Mouse (Mus musculus) CH12F3 (cell line): ENCODE results near the gene Ndrg3.

Experiments
- in situ Hi-C: fragments of 300-500 bp; cut with MboI; formaldehyde crosslinking; loops from 2 replicates; pipeline ENCODE4 v1.14.3; 2020; ENCODE audit warnings: low sequenced_read_pairs

Gene Ndrg3

DNA sequence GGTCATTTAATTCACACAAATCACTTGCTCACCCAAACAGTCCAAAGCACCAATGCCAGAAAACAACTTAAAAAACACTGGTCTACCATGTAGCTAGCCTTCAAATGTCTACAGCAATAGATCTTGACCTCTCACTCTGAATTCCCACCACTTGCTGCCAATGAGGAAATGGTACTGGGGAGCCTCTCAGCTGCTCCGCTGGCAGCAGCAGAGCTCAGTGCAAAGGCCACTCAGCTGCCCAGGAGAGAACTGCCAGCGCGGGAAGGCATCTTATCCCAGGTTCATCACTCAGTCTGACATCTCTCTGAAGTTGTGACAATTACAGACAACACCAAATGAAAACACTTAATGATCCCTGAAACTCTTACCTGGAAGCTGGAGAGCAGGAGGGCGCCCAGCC is 10.5 kb upstream of the Ndrg3 start:
- in situ Hi-C loops, result no loop called here

DNA sequence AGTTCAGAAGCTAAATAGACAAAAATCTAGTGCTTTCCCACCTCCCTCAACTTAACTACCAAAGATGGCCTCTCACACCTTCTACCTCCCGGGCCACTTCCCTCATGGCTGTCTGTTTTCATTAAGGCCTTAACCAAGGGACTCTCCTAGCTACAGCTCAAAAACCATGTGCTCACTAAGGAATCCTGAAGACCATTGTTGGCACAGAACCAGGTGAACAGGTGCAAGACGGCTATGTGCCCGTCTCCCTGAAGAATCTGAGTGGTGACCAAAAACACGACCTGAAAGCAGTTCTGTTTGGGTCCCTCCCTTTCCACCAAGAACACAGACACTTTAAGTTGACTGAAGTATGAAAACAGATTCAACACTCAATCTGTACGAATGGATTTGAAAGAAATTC is 6.4 kb upstream of the Ndrg3 start:
- in situ Hi-C loops, result loop anchor here (5.0 kb wide), 1 partner anchor 121 kb away; no protein-coding TSS in a partner anchor

DNA sequence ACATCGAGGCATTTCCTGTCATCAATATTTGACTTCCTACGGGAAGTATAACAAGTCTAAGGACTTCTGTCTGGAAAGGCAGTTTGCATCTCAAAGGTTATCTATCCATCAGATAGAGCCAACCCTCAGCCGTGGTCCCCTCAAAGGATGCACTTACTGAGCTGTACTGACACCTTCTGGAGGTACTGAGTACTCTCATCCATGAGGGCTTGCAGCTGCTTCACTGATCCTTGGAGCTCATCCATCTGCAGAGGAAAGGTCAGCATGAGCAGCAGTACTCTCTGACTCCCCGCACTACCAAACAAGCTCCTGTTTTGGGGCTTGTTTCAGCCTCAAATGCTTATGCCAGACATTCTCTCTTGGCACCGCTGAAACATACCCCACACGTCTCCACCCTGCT is 4.7 kb upstream of the Ndrg3 start:
- in situ Hi-C loops, result loop anchor here (5.0 kb wide), 1 partner anchor 119 kb away; no protein-coding TSS in a partner anchor

DNA sequence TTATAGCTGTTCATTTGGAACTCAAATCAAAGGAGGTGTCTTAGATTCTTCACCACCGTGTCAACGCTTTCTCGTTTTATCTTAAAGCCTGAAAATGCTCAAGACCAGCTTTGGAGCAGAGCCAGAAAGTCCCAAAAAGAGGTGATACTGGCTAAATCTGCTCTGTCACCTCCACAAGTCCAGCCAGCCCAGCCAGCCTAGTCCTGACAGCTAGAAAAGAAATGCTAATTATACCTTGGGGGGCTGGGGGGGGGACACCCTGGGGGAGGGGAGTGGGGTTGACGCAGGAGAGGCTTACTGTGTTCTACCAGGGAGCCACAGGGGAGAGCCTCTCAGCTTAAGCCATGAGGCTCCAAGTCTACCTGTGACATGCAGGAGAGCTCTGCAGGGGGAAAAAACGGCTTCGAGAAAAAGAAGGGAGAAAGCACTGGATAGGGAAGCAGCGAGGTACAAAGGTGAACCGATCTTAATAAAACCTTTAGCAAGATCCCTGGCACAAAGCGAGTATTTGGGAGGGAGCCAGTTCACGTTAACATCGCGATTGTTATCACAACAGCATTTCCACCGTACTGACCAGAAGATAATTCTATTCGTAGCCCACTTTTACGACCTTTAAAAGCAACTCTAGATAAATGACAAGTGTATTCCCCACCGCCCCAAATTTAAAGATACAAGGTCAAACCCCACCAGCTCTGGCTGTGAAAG is 977 bp downstream of the Ndrg3 start:
- in situ Hi-C loops, result no loop called here

DNA sequence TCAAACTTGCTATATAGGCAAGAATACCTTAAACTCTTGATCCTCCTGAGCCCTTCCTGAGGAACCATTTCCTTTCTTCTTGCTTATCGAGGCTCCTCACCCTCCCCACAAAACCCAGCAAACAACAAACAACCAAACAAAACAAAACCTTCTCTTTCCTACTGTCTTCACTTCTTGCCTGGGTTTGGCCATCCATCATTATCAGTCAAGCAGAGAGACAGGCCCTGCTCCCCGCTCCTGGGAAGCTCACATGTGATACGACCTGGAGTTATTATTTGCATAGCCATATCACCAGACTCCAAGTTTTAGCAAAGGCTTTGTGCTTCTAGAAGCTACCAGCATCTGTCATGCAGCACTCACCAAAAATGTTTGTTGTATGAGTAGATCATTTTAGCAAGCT is 4.5 kb downstream of the Ndrg3 start:
- in situ Hi-C loops, result no loop called here

DNA sequence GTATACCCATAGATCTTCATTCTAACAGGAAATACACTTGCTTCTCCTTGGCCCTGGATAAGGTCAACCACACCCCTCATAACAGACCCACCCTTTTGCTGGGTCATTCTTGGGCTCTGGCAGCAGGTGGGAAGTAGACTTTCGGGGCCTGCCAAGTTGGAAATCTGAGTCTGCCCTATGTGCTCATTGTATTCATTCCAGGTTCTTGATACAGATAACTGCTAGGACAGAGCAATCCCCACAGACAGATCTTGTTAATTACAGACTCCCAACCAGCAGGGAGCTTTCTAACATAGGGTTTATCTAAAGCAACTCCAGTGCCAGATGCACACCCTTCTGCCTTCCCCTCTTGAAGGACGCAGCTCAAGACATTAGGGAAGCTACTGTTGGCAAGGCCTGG is 9.0 kb downstream of the Ndrg3 start:
- in situ Hi-C loops, result no loop called here

DNA sequence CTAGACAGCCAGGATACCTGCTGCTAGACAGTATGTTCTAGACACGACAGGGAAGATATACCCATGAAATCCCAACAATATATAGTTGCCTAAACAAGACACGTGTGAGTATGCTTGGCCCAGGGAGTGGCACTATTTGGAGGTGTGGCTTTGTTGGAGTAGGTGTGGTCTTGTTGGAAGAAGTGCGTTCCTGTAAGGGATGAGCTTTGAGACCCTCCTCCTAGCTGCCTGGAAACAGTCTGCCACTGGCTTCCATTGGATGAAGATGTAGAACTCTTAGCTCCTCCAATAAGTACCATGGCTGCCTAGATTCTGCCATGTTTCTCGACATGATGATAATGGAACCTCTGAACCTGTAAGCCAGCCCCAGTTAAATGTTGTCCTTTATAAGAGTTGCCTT is 10.6 kb downstream of the Ndrg3 start:
- in situ Hi-C loops, result no loop called here

DNA sequence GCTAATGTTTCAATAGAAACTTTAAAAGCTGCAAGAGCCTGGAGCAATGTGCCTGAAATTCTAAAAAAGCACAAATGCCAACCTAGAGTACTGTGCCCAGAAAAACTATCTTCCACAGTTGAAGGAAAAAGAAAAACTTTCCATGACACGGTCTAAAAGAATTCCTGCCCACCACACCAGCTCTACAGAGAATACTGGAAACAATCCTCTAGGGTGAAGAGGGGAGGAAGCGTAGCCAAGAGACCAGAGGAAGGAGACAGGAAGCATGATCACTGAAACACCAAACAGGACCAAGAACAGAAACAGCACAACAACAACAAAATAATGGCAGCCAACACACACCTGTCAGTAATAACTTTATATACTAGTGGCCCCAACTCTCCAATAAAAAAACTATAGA is 11.8 kb downstream of the Ndrg3 start:
- in situ Hi-C loops, result no loop called here

DNA sequence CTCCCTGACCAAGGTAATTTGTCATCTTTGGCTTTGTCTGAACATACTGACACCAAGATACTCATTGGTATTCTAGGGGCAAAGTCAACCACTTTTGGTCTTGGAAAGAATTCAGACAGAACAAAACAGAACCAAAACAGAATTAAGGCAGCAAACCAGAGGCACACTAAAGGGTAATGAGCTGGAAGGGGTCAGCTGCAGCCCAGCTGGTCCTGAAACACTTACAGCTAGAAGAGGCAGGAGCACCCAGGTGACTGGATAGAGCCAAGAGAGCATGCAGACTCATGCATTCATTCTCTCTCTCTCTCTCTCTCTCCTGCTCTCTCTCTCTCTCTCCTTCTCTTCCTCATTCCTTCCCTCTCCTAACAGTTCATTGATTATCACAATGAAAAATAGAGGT is 15.1 kb downstream of the Ndrg3 start:
- in situ Hi-C loops, result no loop called here

DNA sequence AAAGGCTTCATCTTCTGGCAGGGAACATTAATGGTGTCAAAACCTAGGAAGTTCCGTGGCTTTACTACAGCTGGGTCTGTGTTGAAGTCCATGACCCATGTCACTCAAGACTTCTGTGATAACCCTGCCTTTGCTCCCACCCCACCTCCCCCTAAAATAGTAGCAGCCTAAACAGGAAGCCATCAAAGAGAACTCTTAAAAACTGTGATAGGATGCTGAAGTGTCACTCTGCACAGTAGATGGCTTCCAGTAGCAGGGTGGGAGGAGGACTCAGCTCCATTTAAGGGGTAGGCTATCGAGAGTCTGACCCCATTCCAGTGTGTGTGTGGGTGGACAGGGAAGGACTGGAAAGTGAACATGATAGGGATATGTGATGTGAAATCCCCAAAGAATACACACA is 16.9 kb downstream of the Ndrg3 start:
- in situ Hi-C loops, result no loop called here

DNA sequence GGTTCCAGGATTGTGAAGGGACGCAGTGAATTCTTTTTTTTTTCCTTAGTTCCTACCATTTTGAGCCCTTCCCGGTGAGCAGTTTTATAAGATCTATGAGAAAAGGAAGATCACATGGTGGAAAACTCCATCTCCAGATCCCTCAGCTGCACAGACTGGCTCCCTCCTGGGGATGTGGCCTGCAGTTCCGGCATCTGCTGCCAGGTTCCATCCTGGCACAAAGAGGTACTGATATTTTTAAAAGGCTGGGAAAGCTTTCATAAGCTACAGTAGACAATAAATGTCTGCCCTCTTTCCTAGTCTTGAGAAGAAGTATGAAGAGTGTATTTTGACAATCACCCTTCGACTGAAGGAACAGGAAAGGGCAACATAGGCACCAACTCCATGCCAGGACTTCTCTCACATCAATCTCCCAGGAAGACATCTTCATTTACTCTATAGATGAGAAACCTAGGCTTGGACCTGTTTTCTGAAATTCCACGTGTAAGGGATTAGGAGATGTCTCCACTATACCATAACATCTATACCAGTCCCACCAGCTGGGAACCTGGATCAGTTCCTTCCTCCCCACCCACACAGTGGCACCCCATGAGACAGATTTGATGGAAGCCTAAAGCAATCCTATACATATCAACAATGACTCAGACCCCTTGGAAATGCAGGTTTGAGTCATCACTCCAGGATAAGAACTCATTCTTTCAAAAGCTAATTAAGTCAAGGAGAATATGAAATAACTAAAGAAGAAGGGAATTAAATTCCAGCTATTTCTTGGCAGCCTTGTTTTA is 18.3 kb downstream of the Ndrg3 start:
- in situ Hi-C loops, result no loop called here

DNA sequence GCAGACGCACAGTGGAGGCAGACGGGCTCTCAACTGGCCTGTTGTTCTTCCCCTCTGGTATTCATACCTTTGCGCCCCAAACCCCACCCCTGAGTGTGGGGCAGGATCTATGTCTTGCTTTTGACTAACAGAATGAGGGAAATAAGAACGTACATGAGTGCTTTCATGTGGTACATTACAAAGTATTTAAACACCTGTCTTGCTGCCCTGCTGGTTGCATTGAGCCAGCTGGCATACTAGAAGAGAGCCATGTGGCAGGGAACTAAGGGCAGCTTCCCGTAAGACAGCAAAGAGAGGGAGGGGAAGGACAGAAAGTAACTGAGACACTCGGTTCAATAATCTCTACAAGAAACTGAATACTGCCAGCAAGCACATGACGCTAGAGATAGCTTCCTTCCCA is 21.6 kb downstream of the Ndrg3 start:
- in situ Hi-C loops, result no loop called here

DNA sequence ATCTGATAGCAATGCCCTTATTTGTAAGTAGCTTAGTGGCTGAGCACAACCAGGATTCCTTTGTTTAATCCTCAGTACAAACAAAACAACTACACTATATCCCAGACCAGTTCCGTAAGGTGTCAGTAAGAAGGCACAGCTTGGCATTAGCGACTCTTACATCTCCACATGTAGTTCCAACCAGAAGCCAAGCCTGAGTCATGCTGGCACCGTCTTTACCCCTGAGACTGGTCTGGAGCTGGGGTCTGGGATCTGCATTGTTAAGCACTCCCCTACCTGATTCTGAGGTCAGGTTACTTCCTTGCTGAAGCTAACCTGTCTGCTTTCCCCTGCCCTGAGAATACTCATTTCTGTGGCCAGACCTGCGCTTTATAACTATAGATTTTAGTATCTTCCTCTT is 23.4 kb downstream of the Ndrg3 start:
- in situ Hi-C loops, result no loop called here

DNA sequence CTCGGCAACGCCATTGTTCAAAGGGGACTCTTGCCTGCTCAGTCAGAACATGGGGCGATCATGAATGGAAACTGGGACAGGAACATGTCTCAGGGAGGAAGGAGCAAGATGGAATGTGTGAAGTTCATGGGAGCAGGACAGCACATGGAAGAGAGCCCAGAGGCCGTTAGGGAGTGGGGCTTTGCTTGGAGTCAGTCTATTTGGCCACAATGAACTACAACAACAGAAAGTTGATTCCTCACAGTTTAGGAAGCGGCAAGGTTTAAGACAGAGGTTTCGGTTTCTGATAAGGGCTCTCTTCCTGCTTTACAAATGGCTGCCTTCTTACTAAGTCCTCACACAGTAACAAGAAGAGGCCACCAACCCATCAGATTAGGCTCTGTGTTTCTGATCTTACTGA is 24.5 kb downstream of the Ndrg3 start:
- in situ Hi-C loops, result no loop called here

DNA sequence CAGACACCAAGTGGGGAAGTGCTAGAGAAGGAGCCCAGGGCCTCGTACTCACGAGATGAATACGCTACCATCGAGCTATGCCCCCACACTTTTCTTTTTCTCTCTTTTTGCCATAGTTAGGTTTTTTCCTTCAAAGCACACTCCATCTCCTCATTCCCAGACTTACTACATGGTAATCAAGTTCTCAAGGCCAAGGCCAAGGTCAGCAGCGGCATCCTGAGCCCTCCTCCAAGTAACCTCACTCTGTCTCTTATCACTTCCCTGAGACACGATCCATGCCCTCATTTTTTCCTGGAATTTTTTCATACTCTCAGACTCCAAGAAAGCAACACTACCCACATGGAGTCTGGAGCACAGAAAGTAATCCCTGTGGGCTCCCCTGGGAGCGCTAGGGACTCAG is 28.0 kb downstream of the Ndrg3 start:
- in situ Hi-C loops, result no loop called here

DNA sequence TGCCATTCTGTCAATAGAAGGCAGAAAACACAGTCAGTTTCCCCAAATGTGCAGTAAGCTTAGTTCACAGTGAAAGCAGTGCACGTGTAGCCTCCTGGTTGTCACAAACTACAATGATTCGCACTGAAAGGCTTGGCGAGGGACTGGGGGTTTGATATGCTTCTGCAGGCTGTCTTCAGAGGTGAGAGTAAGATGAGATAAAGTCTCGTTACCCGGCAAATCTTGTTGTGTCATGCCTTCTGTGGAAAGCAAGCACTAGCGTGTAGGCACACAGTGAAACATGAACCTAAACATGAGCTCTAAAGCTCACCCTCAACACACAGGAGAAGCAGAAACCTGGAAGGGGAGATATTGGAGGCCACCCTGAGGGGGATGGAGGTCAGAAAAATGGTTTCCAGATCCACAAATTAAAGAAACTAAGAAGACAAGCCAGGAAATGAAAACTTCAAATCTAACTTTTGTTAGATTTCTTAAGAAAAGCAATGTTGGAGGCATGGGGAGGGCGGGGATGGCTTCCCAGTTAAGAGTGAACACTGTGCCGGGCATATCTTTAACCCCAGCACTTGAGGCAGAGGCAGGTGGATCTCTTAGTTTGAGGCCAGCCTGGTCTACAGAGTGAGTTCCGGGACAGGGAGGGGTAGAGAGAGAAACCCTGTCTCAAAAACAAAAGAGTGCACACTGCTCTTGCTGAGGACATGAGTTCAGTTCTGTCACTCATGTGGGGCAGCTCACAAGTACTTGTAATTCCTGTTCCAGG is 33.2 kb downstream of the Ndrg3 start:
- in situ Hi-C loops, result no loop called here

DNA sequence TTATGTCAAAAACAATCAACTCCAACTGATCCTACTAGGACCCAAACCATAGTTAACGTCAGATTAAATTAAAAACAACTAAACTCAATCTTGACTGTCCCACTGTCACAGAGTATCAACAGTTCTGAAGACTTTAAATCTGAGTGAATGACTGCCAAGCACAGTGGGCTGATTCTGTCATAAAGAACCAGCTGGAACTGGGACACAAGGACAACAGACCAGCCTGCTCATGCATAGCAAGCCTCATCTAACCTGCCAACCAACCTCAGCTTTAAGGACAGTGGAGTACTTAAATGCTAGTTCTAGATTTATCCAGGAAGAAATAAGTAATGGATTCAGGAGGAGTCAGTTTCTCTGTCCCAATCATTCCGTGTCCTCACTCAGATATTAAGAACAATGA is 34.8 kb downstream of the Ndrg3 start:
- in situ Hi-C loops, result no loop called here

DNA sequence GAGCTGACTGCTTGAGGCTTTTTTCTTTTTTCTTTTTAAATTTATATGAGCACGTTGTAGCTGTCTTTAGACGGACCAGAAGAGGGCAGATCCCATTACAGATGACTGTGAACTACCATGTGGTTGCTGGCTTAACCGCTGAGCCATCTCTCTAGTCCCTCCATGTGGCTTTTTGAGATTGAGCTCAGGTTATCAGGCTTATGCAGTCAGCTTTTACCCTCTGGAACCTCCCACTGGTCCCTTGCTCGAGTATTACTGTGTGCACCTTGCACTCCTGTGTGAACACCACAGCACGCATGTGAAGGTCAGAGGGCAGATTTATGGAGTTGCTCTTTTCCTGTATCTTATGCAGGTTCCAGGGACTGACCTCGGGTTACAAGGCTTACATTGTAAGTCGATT is 35.5 kb downstream of the Ndrg3 start:
- in situ Hi-C loops, result no loop called here

DNA sequence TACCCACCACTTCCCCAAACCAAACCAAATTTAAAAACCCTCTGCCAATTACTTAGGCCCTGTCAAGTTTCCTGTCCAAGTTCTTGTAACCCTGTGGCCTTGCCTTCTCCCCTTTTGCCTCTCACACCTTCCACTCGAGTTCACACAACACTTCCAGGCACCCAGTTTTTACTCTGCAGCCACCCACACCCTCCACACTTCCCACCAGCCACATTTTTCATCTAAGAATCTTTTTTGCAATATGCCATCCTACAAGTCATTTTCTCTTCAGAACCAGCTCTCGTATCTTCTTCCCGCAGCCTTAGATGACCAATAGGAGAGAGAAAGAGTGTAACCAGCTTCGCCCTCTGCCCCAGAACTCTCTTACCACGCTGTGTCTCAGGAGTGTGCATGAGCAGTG is 37.4 kb downstream of the Ndrg3 start:
- in situ Hi-C loops, result no loop called here

DNA sequence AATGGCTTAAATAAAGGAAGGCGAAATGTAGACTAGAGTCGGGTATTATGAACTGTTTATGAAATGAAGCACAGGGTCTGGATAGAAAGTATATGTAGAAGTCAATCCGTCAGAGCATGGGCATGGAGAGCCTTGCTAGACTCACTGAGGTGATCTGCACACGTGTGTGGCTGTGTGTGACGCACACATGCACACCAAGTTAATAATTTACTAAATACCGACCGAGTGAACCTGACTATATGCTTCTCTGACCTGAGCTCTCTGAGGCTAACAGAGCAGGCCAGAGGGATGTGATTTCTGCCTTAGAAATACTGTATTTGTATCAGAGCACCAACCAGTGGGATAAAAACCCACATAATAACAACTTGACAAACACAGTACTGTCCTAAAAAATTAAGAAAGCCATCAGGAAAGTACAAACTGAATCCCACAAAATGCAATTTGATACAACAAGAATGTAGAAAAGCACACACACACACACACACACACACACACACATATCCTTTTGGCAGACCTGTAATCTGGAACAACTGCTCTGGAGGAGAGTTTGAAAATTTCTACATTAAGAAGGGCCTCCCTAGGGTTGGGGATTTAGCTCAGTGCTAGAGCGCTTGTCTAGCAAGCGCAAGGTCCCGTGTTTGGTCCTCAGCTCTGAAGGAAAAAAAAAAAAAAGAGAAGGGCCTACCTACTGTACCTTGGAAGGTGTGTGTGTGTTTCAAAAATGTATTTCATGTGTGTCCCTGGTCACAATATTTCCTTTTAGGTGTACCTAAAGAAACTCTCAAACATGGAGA is 40.4 kb downstream of the Ndrg3 start:
- in situ Hi-C loops, result no loop called here

DNA sequence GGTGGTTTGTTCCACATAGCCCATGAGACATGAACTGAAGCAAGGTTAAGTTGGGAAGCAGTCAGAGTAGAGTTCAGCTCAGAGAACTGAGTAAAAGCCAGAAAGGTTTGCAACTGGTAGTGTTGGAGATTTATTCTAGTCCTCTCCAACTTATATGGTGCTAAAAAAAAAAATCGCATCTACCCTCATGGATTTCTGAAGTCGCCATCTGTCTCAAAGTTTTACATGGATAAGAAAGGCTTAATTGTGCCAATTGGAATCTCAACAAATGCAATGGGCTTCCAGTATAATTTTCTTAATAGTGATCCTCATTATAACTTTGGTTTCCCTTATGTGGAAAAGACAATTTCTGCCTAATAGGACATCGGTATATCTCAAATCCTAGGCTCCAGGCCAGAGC is 41.0 kb downstream of the Ndrg3 start:
- in situ Hi-C loops, result no loop called here
